Mouse (Mus musculus) embryo, embryonic 10.5 days (tissue): ENCODE measurements around the gene Dpf3.

Experiments used
- DNase-seq: peaks from one replicate; pipeline ENCODE4 v3.0.0-alpha.2; 2015; ENCODE audit warnings: low spot score

The Dpf3 gene

GRCm38 (mm10) chr12:83487476-83487991, at the start of gene Dpf3:
TSS of gene Dpf3 (minus strand) at chr12:83487716.
- peak; percentile 98 for DNase-seq

DNA sequence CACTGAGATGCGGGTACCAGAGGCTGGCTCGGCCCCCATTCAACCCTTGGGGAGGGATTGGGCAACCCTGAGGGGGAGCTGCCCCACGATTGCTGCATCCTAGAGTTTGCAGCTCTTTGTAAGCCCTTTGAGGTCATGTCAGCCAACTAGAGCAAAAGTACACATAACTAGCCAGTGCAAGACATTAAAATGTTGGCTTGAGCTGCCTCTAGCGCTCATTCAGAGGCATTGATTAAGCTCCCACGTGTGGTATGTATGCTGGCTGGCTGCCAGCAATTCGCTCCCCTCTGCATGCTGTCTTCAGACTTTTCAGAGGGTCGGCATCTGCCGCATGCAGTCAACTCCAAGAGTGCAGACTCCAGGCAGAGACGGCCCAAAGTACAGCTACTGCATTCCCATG, 48.5 kb upstream of the Dpf3 start:
- no peak for DNase-seq

- DNase-seq: no peak
These were observed 47.9 kb upstream of the Dpf3 start for GRCm38 (mm10) chr12:83535428-83535827.

GRCm38 (mm10) chr12:83534190-83534589, 46.7 kb upstream of the Dpf3 start:
- DNase-seq: no peak

DNA sequence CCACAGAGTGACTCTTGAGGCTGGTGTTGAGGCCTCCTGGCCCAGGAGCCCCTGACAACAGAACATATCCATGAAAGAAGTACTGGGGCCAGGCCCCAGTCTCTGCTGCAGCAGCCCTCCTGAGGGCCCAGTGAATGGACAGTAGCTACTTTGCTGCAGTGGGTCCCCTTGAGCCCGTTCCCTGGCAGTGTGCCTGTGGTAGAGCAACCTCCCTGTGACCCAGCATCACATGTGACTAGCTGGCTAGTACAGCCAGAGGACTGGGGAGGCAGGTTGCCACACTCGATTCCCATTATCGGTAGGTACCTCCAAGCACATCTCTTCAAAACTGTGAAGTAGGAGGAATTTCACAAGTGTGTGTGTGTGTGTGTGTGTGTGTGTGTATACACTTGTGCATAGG, 45.5 kb upstream of the Dpf3 start:
- no peak for DNase-seq

- no peak for DNase-seq
These were observed 44.5 kb upstream of the Dpf3 start for GRCm38 (mm10) chr12:83531992-83532391.

DNA sequence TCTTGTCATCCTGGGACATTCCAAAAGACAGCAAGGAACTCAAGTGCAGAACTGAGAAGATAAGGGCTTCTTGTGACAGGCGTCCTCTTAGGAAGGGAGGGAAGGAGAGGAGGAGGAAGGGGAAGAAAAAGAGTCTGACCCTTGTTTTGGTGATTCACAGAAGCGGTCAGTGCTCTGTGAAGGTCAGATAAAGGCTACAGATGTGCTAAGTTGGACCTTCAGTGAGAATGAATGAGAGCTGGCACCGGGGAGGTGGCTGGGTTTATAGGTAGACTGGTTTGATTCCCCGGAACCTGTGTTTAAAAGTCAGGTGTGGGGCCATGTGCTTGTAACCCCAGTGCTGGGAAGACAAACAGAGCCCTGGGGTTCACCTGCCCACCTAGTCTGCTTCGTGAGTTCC, 41.1 kb upstream of the Dpf3 start:
- DNase-seq: no peak

DNA sequence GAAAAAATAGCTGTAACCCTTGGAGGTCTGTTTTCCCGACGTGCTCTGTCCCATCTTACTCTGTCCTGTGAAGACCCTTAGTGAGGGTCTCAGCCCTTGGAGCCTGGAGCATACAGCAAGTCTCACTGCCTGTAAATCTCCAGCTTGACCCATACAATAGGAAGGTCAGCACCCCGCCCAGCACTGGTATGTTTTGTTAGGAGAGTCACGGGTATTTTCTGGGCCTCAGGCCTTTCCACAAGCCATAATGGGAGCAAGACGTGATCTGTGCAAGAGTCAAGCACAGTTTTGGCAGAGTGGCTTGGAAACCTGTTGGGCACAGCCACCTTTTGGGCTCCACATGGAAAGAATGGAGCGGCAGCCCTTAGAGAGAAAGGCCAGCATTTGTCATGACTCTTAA, 40.3 kb upstream of the Dpf3 start:
- DNase-seq: peak; percentile 42

GRCm38 (mm10) chr12:83525822-83526544, 38.5 kb upstream of the Dpf3 start:
- DNase-seq: no peak

DNA sequence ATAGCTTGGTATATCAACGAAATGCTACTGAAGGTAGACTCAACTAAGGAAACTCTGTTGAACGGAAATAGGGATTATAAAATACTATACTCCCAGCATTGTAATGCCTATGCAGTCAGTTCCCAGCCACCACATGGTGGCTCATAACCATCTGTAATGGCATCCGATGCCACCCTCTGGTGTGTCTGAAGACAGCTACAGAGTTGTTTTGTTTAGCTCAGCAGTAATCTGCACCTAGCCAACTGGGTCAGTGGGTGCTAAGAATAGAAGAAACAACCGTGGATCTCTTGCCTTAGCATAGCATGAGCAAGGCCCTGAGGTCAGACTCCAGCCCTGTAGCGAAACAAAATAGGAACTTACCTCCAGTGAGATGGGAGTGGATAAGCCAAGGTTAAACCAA, 36.8 kb upstream of the Dpf3 start:
- DNase-seq: no peak

DNA sequence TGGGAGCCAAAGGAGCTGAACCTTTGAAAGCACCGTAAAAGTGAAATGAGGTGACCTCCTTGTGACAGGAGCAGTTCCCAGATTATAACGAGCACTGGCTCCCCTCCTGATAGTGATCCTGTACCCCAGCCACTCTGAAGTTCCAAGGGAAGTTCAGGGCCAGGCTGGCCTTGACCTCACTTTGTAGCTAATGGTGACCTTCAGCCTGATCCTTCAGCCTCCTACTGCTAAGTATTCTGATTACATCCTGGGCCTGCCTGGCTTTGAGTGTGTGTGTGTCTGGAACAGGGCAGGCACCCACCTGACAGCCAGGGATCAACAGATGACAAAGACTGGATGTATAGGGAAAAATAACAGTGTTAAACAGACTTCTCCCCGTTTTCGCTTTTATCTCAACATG, 36.4 kb upstream of the Dpf3 start:
- DNase-seq: no peak

GRCm38 (mm10) chr12:83523056-83523455, 35.5 kb upstream of the Dpf3 start:
- DNase-seq: no peak

DNA sequence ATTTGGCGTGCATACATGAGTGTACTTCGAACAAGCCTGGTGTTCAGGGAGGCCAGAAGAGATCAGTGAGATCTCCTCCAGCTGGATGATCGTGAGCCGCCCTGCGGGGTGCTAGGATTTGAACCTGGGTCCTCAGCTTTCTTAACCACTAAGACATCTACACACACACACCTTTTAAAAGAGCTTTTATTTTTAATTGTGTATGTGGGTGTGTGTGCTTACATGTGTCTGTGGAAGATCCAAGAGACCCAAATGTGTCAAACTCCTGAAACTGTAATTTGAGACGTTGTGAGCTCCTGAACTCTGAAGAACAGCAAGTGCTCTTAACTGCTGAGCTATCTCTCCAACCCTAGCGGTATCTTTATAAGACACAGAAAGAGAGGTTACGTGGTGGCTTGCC, 33.6 kb upstream of the Dpf3 start:
- no peak for DNase-seq

GRCm38 (mm10) chr12:83520311-83520890, 32.9 kb upstream of the Dpf3 start, which contains the start of gene Dcaf4:
TSS of gene Dcaf4 (plus strand) at chr12:83520466.
- DNase-seq: peak; percentile 98

GRCm38 (mm10) chr12:83517580-83517979, 30.1 kb upstream of the Dpf3 start:
- no peak for DNase-seq

GRCm38 (mm10) chr12:83514216-83514615, 26.7 kb upstream of the Dpf3 start:
- no peak for DNase-seq

DNA sequence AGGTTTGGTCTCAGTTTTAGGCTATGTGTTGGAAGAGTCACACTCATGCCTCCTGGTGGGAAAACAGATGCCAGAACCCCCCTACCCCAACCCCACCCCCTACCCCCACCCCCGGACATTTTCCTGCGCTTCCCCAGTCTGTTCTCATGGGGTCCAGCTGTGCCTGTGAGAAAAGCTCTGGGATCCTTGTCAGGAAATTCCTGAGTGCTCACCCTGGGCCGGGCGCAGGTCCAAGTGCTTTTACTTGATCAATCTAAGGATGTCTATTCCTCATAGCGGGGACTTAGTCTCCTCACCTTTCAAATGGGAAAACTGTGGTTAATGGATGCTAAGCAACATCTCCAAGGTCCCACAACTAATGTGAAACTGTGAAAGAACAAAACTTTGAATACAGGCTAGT, 25.7 kb upstream of the Dpf3 start:
- no peak for DNase-seq

- DNase-seq: no peak
These were observed 25.3 kb upstream of the Dpf3 start for GRCm38 (mm10) chr12:83512783-83513182.

- DNase-seq: no peak
These were observed 23.1 kb upstream of the Dpf3 start for GRCm38 (mm10) chr12:83510586-83510985.

DNA sequence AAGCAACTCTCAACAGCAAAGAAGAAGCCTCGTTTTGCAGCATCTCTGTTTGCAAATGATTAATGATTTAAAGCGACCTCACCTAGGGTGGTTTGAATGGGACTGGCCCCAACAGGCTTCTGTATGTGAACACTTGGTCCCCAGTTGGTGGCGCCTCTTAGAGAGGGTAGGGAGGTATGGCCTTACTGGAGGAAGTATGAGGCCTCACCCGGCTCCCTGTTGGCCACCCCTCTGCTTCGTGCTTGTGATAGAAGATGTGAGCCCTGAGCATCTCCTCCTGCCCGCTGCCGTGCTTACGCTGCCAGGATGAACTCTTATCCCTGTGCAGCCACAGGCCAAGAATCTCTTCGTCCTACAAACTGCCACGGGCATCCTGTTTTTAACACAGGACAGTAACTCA, 19.0 kb upstream of the Dpf3 start:
- no peak for DNase-seq

GRCm38 (mm10) chr12:83502190-83502589, 14.7 kb upstream of the Dpf3 start:
- peak; percentile 89 for DNase-seq

GRCm38 (mm10) chr12:83499256-83499655, 11.7 kb upstream of the Dpf3 start:
- no peak for DNase-seq

DNA sequence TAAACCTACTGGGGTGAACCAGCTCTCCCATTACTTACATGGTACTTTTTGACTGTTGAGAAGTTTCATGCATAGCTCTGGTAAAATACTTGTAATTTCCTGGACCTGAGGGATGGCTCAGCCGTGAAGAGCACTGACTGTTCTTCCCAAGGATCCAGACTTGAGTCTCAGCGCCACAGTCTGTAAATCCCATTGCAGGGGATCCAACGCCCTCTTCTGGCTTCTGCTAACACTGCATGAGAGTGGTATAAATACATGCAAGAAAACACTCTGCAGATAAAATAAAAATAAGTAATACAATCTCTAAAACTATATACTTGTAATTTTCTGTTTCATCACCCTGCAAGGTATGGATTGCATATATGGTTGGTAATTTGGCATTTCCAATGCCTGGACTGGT, 10.4 kb upstream of the Dpf3 start:
- no peak for DNase-seq

GRCm38 (mm10) chr12:83496736-83497135, 9.2 kb upstream of the Dpf3 start:
- no peak for DNase-seq
